Mouse (Mus musculus) midbrain, embryonic 11.5 days (tissue): ENCODE measurements around the gene Mapt. TPM values are rescaled to one million over a fixed set of nuclear protein-coding genes. Genes with fewer than 3 reads are reported as not detected.

Experiments
- ATAC-seq: fragments of 200-750 bp; cut with Nextera tagmentation; 2 replicates; pipeline ENCODE4 v1.8.0; 2017; ENCODE audit warnings: moderate TSS enrichment, moderate library complexity; ENCODE audit not compliant: low FRiP score
- DNase-seq: peaks from one replicate; pipeline ENCODE4 v3.0.0; 2015; ENCODE audit warnings: low spot score; ENCODE audit errors: missing footprints
- H3K27ac ChIP-seq: fragments of 300-500 bp; sonication (generic); 2 replicates; pipeline ENCODE4 v1.5.1; 2014; ENCODE audit warnings: low read depth, low read length
- H3K27me3 ChIP-seq: fragments of 300-500 bp; sonication (generic); 2 replicates; pipeline ENCODE4 v1.6.1; 2014; ENCODE audit warnings: mild to moderate bottlenecking, low read length, moderate library complexity, mixed read lengths; ENCODE audit not compliant: control insufficient read depth, insufficient read depth
- H3K36me3 ChIP-seq: fragments of 300-500 bp; sonication (generic); 2 replicates; pipeline ENCODE4 v1.6.1; 2014; ENCODE audit warnings: mild to moderate bottlenecking, low read length, moderate library complexity, mixed read lengths; ENCODE audit not compliant: control insufficient read depth, insufficient read depth
- H3K4me1 ChIP-seq: fragments of 300-500 bp; sonication (generic); 2 replicates; pipeline ENCODE4 v1.6.1; 2014; ENCODE audit warnings: low read length; ENCODE audit not compliant: control insufficient read depth, insufficient read depth
- H3K4me2 ChIP-seq: fragments of 300-500 bp; sonication (generic); 2 replicates; pipeline ENCODE4 v1.6.1; 2014; ENCODE audit warnings: mild to moderate bottlenecking, moderate library complexity
- H3K4me3 ChIP-seq: fragments of 300-500 bp; sonication (generic); 2 replicates; pipeline ENCODE4 v1.5.1; 2014; ENCODE audit warnings: low read depth, low read length
- H3K9ac ChIP-seq: fragments of 300-500 bp; sonication (generic); 2 replicates; pipeline ENCODE4 v1.6.1; 2014; ENCODE audit warnings: low read length
- H3K9me3 ChIP-seq: fragments of 300-500 bp; sonication (generic); 2 replicates; pipeline ENCODE4 v1.6.1; 2016; ENCODE audit warnings: low read length; ENCODE audit not compliant: control insufficient read depth
- WGBS: fragments of 180-500 bp; shearing (Covaris S2); extraction: QIAGEN DNeasy Blood & Tissue Kit; methylation state at CpG from one replicate; pipeline ENCODE4 v1.1.7; 2014; 5-methylcytosine and 5-hydroxymethylcytosine counted together
- polyA plus RNA-seq: library from polyadenylated mRNA; unstranded; fragments of >200 nt; fragmentation: Nextera tagmentation; extraction: Ambion mirVana; gene quantifications from 2 replicates; pipeline ENCODE4 v1.2.1, GENCODE M21; 2014

Mapt gene
- polyA plus RNA-seq, 1 experiment from 2014 or later = 71.6 TPM

DNA sequence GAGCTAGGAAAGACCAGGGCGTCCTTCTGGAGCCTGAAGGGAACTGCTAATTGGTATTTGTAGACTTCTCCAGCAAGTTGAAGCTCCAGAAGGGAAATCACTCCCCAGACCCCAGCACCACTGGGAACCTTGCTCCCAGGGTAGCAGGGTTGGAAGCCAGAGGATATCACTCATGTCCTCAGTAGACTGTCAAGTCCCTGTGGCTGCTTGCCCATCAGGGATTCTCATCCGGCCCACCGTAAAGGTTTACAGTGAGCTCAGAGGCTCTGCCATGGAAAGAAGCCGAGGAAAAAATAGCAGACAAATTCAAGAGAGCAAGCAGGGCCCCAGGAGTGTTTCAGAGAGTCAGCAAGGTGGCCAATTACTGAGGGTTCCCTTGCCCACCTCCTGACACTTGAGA is 47.9 kb downstream of the Mapt start:
- no peak for DNase-seq
- Histone ChIP-seq H3K4me1 (no peaks in the 10 kb centered on the region), H3K4me3 (no peak overlapping the region), H3K27ac (no peak overlapping the region), H3K9me3 (no peaks in the 10 kb centered on the region), H3K36me3 (no peaks in the 10 kb centered on the region), H3K4me2 (no peak overlapping the region), H3K9ac (no peak overlapping the region), H3K27me3 (no peaks in the 10 kb centered on the region)
- ATAC-seq = no peak
- 85% methylated on average over 4 of the region's 4 CpGs for WGBS

DNA sequence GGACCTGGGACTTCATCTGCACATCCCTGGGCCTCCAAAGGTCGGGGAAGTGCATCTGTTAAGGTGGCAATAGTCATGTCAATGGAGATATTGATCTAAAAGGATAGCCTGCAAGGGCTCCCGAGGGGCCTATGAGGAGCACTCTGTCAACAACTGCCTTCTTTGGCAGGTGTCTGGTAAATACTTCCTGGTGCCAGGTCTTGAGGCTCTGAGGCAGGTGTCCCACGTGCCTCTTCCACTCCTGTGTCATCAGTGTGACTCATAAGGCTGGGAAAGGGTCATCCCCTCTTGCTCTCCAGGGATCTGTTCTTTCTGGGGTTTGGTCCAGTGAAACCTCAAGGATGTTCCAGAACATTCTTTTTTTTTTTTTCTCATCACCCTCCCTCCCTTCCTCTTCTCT is 48.3 kb downstream of the Mapt start:
- Histone ChIP-seq H3K27me3 (no peaks in the 10 kb centered on the region), H3K4me3 (no peak overlapping the region), H3K9me3 (no peaks in the 10 kb centered on the region), H3K36me3 (no peaks in the 10 kb centered on the region), H3K4me2 (no peak overlapping the region), H3K4me1 (no peaks in the 10 kb centered on the region), H3K9ac (no peak overlapping the region), H3K27ac (no peak overlapping the region)
- ATAC-seq (no peak), DNase-seq (no peak)
- WGBS = 76% methylated on average over 3 of the region's 3 CpGs

DNA sequence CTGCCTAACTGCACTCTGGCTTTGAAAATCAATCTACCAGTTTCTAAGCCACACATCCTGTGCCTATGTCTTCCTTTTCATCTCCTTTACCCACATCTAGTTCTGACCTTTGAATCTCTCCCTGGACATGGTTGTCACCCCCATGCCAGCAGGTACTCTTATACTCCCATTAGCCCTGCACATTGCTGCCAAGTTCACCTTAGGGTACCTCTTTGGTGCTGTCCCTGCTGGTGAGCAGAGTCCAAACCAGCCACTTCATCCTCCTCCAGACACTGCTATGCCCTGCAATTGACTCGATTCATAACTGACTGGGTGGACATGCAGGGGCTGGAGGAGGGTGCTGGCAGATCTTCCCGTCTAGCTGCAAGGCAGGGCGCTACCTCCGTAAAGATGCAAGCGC is 50.3 kb downstream of the Mapt start:
- Histone ChIP-seq H3K4me2 (no peak overlapping the region), H3K27ac (no peak overlapping the region), H3K4me3 (no peak overlapping the region), H3K27me3 (no peaks in the 10 kb centered on the region), H3K4me1 (no peaks in the 10 kb centered on the region), H3K36me3 (no peaks in the 10 kb centered on the region), H3K9ac (no peak overlapping the region), H3K9me3 (no peaks in the 10 kb centered on the region)
- WGBS = 86% methylated on average over 5 of the region's 5 CpGs
- no peak for ATAC-seq
- DNase-seq = no peak

DNA sequence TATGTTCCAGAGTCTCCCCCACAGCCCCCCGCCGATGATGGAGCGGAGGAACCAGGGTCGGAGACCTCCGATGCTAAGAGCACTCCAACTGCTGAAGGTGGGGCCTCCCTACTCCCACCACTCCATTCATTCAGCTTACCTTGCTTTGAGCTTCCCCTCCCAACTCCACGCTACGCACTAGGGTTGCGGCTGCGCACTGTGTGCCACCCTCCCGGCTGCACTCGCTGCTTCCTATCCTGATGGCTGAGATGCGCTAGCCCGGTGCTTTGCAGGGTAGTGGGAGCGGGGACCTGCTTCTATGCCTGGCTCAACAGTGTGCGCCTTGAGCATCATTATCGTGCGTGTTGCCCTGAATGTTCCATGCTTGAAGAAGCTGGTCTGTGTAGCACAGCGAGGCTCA is 55.9 kb downstream of the Mapt start:
- 93% methylated on average over 18 of the region's 18 CpGs for WGBS
- Histone ChIP-seq H3K4me3 (no peak overlapping the region), H3K27ac (no peak overlapping the region)

DNA sequence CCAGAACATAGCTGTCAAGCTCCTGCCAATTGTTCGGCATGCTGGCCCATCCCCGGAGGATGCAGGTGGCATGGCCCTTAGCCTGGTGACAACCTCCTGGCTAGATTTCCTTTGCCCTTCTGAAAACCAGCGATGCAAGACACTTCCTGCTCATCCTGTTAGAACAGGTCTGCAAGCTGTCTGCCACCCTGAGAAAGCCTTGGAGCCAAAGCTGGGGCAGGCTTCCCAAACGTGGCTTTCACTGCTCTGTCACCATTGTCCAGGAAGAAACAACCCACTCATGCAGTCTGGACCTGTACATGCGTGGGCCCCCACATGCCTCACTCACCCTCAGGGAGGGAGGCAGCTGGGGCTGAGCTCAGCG is 57.6 kb downstream of the Mapt start:
- DNase-seq = no peak
- Histone ChIP-seq H3K27me3 (no peaks in the 10 kb centered on the region), H3K9ac (no peak overlapping the region), H3K36me3 (no peaks in the 10 kb centered on the region), H3K4me1 (peaks cover 10% of the 10 kb centered on the region), H3K27ac (peak overlapping the region; percentile 12; the same call in 1 of the 2 replicates), H3K9me3 (no peaks in the 10 kb centered on the region), H3K4me2 (no peak overlapping the region), H3K4me3 (no peak overlapping the region)
- peak; percentile 57; the same call in 1 of the 2 replicates for ATAC-seq
- 50% methylated on average over 6 of the region's 6 CpGs for WGBS

More for the DNA sequence above, 55.9 kb downstream of the Mapt start:
- Histone ChIP-seq H3K27me3 (no peaks in the 10 kb centered on the region), H3K36me3 (no peaks in the 10 kb centered on the region), H3K4me2 (no peak overlapping the region), H3K9ac (no peak overlapping the region), H3K9me3 (no peaks in the 10 kb centered on the region), H3K4me1 (peaks cover 10% of the 10 kb centered on the region)
- DNase-seq = no peak
- no peak for ATAC-seq

DNA sequence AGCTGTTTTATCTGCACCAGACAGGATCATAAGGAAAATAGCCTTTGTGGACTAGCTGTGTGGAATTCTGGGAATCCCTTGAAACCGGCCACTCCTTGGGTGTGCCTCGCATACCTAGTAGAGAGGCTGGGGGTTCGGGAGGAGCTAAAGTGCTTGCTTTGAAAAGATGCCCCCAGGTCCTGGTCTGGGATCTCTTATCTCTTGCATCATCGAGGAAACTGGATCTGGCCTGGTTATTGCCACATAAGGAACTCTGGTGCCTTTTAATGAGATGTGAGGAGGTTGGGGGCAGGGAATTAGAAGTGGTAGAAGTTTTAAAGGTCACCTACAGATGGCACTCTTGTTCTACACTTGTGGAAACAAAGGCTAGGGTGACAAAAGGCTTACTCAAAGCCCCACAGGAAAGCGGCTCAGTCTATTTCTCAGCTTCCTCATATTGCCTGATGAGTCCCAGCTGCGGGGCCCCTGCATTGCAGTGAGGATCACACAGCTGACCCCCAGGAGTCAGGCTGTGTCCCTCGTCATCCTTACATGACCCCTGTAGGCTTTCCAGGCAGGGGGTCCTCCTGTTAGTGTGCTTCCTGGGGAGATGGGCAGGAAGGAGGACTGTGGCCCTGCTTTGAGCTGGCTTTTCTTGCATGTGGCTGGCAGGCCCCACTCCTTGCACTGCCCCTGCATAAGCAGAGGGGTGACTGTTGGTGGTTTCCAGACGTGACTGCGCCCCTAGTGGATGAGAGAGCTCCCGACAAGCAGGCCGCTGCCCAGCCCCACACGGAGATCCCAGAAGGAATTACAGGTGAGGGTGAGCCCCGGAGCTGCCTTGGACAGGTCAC is 58.2 kb downstream of the Mapt start:
- ATAC-seq (peak; percentile 83), DNase-seq (peak; percentile 96)
- Histone ChIP-seq H3K4me3 (no peak overlapping the region), H3K4me2 (no peak overlapping the region; the same call in 1 of the 2 replicates), H3K4me1 (peaks cover 10% of the 10 kb centered on the region), H3K27me3 (no peaks in the 10 kb centered on the region), H3K36me3 (no peaks in the 10 kb centered on the region), H3K9ac (peak overlapping the region; percentile 59), H3K9me3 (no peaks in the 10 kb centered on the region), H3K27ac (peak overlapping the region; percentile 76)
- 14% methylated on average over 13 of the region's 13 CpGs for WGBS

DNA sequence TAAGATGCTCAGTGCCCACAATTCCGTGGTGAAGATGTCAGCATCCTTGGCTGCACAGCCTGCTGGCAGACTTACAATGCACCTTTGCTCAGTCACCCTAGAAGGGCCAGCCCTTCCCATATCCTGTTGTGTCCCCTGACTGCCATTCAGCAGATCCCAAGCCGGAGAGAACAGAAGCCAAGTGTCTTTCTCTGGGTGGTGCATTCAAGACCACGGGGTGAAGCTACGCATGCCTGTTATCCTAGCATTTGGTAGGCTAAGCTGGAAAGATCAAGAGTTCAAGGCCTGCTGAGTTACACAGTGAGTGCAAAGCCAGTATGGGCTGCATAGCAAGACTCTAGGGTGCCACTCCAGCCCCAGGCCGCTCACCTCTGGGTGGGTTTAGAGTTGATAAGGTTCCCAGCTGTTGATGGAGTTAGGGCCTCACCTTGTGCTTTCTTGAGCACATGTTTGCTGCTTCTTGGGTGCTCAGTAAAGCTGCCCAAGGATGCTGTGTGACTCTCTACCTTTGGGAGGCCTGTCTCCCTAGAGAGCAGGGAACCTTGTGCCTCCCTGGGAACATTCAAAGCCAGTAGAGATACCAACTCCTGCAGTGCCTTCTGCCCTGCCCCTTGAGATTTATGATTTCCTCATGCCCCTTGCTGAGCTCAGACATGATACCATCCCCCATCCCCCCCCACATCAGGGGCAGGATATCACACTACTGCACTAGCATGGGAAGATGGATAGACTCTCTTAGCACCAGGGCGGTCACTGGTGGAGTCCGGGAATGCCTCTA is 61.4 kb downstream of the Mapt start:
- DNase-seq (no peak), ATAC-seq (no peak)
- Histone ChIP-seq H3K36me3 (no peaks in the 10 kb centered on the region), H3K27ac (no peak overlapping the region), H3K4me2 (no peak overlapping the region), H3K4me1 (peaks cover 10% of the 10 kb centered on the region), H3K9ac (no peak overlapping the region), H3K27me3 (no peaks in the 10 kb centered on the region; the same call in 1 of the 2 replicates), H3K4me3 (no peak overlapping the region), H3K9me3 (no peaks in the 10 kb centered on the region)
- WGBS = 89% methylated on average over 7 of the region's 7 CpGs

DNA sequence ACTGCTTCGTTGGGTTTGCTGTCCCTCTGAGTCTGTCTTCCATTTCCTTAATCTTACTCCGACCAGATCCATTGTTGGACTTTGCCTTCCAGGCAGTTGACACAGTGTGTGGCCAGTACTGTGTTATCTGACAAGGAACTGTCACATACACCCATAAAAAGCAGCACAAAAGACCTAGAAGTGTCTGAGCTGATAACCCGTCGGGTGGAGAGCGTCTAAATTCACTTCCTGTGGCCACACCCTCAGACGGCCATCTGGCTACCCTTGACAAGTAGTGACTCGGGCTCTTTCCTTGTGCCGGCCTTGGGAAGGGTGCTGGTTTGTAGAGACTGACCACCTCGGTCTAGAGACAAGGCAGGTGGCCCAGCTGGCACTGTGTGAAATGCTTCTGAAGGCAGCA is 62.1 kb downstream of the Mapt start:
- 88% methylated on average over 9 of the region's 9 CpGs for WGBS
- H3K27me3 ChIP-seq = no peaks in the 10 kb centered on the region; the same call in 1 of the 2 replicates
- no peaks in the 10 kb centered on the region for H3K36me3 ChIP-seq
- H3K4me3 ChIP-seq = no peak overlapping the region
- no peaks in the 10 kb centered on the region for H3K9me3 ChIP-seq
- no peak overlapping the region for H3K27ac ChIP-seq
- DNase-seq (no peak), ATAC-seq (no peak)
- peaks cover 10% of the 10 kb centered on the region for H3K4me1 ChIP-seq
- H3K9ac ChIP-seq = no peak overlapping the region
- H3K4me2 ChIP-seq = no peak overlapping the region

DNA sequence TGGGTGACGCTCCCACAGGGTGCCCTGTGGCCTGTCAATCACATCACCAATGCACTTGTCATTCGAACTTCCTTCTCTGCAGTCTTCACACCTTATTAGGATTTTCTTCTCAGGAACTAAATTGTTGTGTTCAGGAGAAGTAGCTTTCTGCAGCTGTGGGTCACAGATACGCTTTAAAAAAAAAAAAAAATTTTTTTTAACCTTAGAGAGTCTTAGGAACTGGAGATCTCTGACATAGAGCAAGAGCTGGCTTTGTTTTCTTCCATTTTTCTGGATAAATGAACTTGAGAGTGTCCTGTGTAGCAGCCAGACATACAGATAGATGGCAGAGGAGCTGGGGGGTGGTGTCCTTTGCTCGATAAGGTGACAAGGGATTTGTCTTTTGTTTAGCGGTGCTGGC is 64.0 kb downstream of the Mapt start:
- no peak for ATAC-seq
- Histone ChIP-seq H3K4me1 (no peaks in the 10 kb centered on the region), H3K36me3 (no peaks in the 10 kb centered on the region), H3K27me3 (no peaks in the 10 kb centered on the region; the same call in 1 of the 2 replicates), H3K4me2 (no peak overlapping the region), H3K9ac (no peak overlapping the region), H3K9me3 (no peaks in the 10 kb centered on the region), H3K27ac (no peak overlapping the region), H3K4me3 (no peak overlapping the region)
- 53% methylated on average over 5 of the region's 5 CpGs for WGBS
- no peak for DNase-seq
